Mouse (Mus musculus): ENCODE data around the gene Oas1a. TPM values are rescaled to one million over a fixed set of nuclear protein-coding genes. Genes with fewer than 3 reads are reported as not detected.
A peak's percentile ranks its signal among the peaks of the same experiment; 100 is the strongest.
"Not testable (repeated sequence)": the region's sequence is repeated elsewhere in the genome, so short reads cannot be mapped to it uniquely, and the experiment has no call there.

Gene Oas1a
- polyA plus RNA-seq, 1 experiment from 2014 or later = 5.8 TPM

DNA sequence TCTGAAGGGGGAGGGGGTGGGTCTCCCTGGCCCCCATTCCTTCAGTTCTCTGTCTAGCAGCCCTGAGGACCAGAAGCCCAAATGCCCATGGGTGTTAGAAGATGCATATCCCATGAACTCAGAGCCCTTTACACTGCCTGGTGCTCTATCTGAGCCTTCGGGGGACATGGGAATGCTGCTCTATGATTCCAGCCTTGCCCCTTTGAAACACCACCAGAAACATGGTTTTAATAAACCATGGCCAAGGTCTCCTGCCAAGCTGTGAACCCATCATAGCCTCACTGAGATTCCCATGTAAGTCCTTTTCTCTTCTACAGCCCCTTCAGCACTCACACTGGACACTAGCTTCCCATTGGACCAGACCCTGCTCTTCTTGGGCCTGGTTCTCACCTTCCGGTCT lies 17.3 kb downstream of the Oas1a start:
- no peaks in the 10 kb centered on the region for H3K27me3 ChIP-seq (ENCODE audit: insufficient read depth, low read length)
- ATAC-seq (no peak), DNase-seq (no peak)
- H3K4me1 ChIP-seq (ENCODE audit: insufficient read depth) = no peaks in the 10 kb centered on the region
- no peak overlapping the region for H3K4me3 ChIP-seq (ENCODE audit: low read depth, low read length)
- no peak overlapping the region for H3K4me2 ChIP-seq (ENCODE audit: low read depth, low read length)
- 70% methylated on average over 2 of the region's 2 CpGs for WGBS (ENCODE audit: insufficient replicate concordance)
- no peak overlapping the region for H3K9ac ChIP-seq (replicated peaks)
- H3K36me3 ChIP-seq (replicated peaks; ENCODE audit: insufficient read depth, low read length) = no peaks in the 10 kb centered on the region
- H3K27ac ChIP-seq (ENCODE audit: low read depth) = no peak overlapping the region
- no peak for TF ChIP-seq CTCF (IDR thresholded peaks at IDR 0.05; ENCODE audit: low read depth)
- no peaks in the 10 kb centered on the region for H3K9me3 ChIP-seq (ENCODE audit: low read length)

DNA sequence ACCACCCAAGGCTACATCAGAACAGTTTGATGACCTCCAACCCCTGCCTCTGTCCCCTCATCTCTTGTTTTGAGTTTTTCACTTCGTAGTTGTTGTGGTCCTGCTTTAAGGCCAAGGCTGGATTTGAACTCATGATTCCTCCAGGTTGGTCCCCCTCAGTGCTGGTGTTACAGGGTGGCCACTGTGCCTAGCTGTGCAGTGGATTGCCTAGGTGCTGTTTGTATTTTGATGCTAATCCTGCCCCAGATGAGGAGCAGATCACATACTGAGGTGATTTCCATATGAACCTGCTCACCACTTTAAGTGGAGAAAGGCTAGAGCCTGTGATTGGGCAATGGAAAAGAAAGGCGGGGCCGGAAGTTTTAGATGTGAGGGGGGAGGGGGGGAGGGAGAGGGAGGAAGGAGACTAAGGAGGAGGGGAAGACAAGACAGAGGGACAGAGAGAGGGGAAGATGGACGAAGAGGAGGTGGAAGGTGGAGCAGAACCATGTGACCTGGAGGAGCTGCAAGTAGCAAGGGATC lies 19.0 kb downstream of the Oas1a start:
- not testable (repeated sequence) for H3K9ac ChIP-seq (replicated peaks); H3K27ac ChIP-seq (ENCODE audit: low read depth); H3K4me3 ChIP-seq (ENCODE audit: low read depth, low read length); H3K9me3 ChIP-seq (ENCODE audit: low read length); H3K4me1 ChIP-seq (ENCODE audit: insufficient read depth); H3K36me3 ChIP-seq (replicated peaks; ENCODE audit: insufficient read depth, low read length); H3K27me3 ChIP-seq (ENCODE audit: insufficient read depth, low read length); ATAC-seq; DNase-seq; H3K4me2 ChIP-seq (ENCODE audit: low read depth, low read length)
- 38% methylated on average over 4 of the region's 4 CpGs for WGBS (ENCODE audit: insufficient replicate concordance)

GRCm38 (mm10) chr5:120887831-120888230 lies 19.5 kb downstream of the Oas1a start:
- H3K9me3 ChIP-seq (ENCODE audit: low read length) = no peaks in the 10 kb centered on the region
- no peak overlapping the region for H3K4me3 ChIP-seq (ENCODE audit: low read depth, low read length)
- no peak overlapping the region for H3K9ac ChIP-seq (replicated peaks)
- H3K36me3 ChIP-seq (replicated peaks; ENCODE audit: insufficient read depth, low read length) = no peaks in the 10 kb centered on the region
- TF ChIP-seq CTCF (IDR thresholded peaks at IDR 0.05; ENCODE audit: low read depth) = no peak
- TF ChIP-seq EP300 (IDR thresholded peaks at IDR 0.05; ENCODE audit: low read depth) = no peak
- H3K4me2 ChIP-seq (ENCODE audit: low read depth, low read length) = no peak overlapping the region
- no peaks in the 10 kb centered on the region for H3K4me1 ChIP-seq (ENCODE audit: insufficient read depth)
- no peak overlapping the region for H3K27ac ChIP-seq (ENCODE audit: low read depth)
- no peaks in the 10 kb centered on the region for H3K27me3 ChIP-seq (ENCODE audit: insufficient read depth, low read length)
- ATAC-seq (no peak), DNase-seq (no peak)
- WGBS (ENCODE audit: insufficient replicate concordance) = 37% methylated on average over 6 of the region's 6 CpGs

- not testable (repeated sequence) for DNase-seq; H3K27ac ChIP-seq (ENCODE audit: low read depth); H3K4me1 ChIP-seq (ENCODE audit: insufficient read depth); H3K9me3 ChIP-seq (ENCODE audit: low read length); ATAC-seq; H3K36me3 ChIP-seq (replicated peaks; ENCODE audit: insufficient read depth, low read length); H3K27me3 ChIP-seq (ENCODE audit: insufficient read depth, low read length); H3K9ac ChIP-seq (replicated peaks)
- H3K4me3 ChIP-seq (ENCODE audit: low read depth, low read length) = peak within 1 kb of the TSS; percentile 24
- peak within 1 kb of the TSS; percentile 29 for H3K4me2 ChIP-seq (ENCODE audit: low read depth, low read length)
- 17% methylated on average over 5 of the region's 9 CpGs for WGBS (ENCODE audit: insufficient replicate concordance)
These were observed 19.9 kb downstream of the Oas1a start, which contains the start of gene Oas1g for GRCm38 (mm10) chr5:120887413-120887812. Gene Oas1g (minus strand): TSS chr5:120887613.

- H3K4me3 ChIP-seq (ENCODE audit: low read depth, low read length); H3K9me3 ChIP-seq (ENCODE audit: low read length); DNase-seq; H3K9ac ChIP-seq (replicated peaks); H3K4me1 ChIP-seq (ENCODE audit: insufficient read depth); H3K4me2 ChIP-seq (ENCODE audit: low read depth, low read length); H3K36me3 ChIP-seq (replicated peaks; ENCODE audit: insufficient read depth, low read length); H3K27me3 ChIP-seq (ENCODE audit: insufficient read depth, low read length); ATAC-seq; H3K27ac ChIP-seq (ENCODE audit: low read depth): not testable (repeated sequence)
- 83% methylated on average over 6 of the region's 6 CpGs for WGBS (ENCODE audit: insufficient replicate concordance)
These were observed 25.6 kb downstream of the Oas1a start for GRCm38 (mm10) chr5:120881681-120882080.

- H3K27me3 ChIP-seq (ENCODE audit: insufficient read depth, low read length); H3K4me2 ChIP-seq (ENCODE audit: low read depth, low read length); ATAC-seq; H3K9me3 ChIP-seq (ENCODE audit: low read length); H3K4me1 ChIP-seq (ENCODE audit: insufficient read depth); H3K36me3 ChIP-seq (replicated peaks; ENCODE audit: insufficient read depth, low read length); H3K27ac ChIP-seq (ENCODE audit: low read depth); DNase-seq; H3K9ac ChIP-seq (replicated peaks); H3K4me3 ChIP-seq (ENCODE audit: low read depth, low read length): not testable (repeated sequence)
- WGBS (ENCODE audit: insufficient replicate concordance) = 48% methylated on average over 2 of the region's 2 CpGs
These were observed 28.5 kb downstream of the Oas1a start for GRCm38 (mm10) chr5:120878803-120879202.

GRCm38 (mm10) chr5:120877407-120877806 lies 29.9 kb downstream of the Oas1a start:
- H3K36me3 ChIP-seq (replicated peaks; ENCODE audit: insufficient read depth, low read length); H3K4me3 ChIP-seq (ENCODE audit: low read depth, low read length); H3K27me3 ChIP-seq (ENCODE audit: insufficient read depth, low read length); DNase-seq; H3K4me2 ChIP-seq (ENCODE audit: low read depth, low read length); H3K9ac ChIP-seq (replicated peaks); H3K9me3 ChIP-seq (ENCODE audit: low read length); H3K4me1 ChIP-seq (ENCODE audit: insufficient read depth); H3K27ac ChIP-seq (ENCODE audit: low read depth); ATAC-seq: not testable (repeated sequence)
- WGBS (ENCODE audit: insufficient replicate concordance) = 65% methylated on average over 2 of the region's 2 CpGs

DNA sequence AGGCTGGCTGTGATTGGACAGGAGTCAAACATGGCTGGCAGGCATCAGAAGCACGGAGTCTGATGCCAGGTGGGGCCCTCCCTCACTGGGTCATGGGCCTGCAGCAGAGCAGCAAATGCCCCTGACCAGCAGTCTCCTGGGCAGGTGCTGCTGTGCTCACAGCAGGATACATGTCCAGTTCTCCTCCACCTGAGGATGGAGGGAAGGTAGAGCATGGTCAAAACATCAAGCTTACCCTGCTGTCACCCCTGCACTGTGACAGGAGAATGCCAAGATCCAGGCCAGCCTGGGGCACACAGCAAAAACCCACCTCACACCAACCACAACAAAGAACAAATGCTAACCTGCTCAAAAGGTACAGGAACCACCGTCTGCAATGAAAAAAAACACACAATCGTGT lies 30.5 kb downstream of the Oas1a start:
- not testable (repeated sequence) for DNase-seq; H3K9me3 ChIP-seq (ENCODE audit: low read length); H3K27ac ChIP-seq (ENCODE audit: low read depth); ATAC-seq; H3K27me3 ChIP-seq (ENCODE audit: insufficient read depth, low read length); H3K36me3 ChIP-seq (replicated peaks; ENCODE audit: insufficient read depth, low read length); H3K4me2 ChIP-seq (ENCODE audit: low read depth, low read length); H3K4me1 ChIP-seq (ENCODE audit: insufficient read depth); H3K4me3 ChIP-seq (ENCODE audit: low read depth, low read length); H3K9ac ChIP-seq (replicated peaks)
- WGBS (ENCODE audit: insufficient replicate concordance) = 54% methylated on average over 2 of the region's 3 CpGs

All from liver, postnatal 0 days (tissue).